Mouse (Mus musculus) layer of hippocampus, adult 2 months (tissue): ENCODE measurements around the gene Slc39a1. TPM values are rescaled to one million over a fixed set of nuclear protein-coding genes. Genes with fewer than 3 reads are reported as not detected.
"Not testable (repeated sequence)": the region's sequence is repeated elsewhere in the genome, so short reads cannot be mapped to it uniquely, and the experiment has no call there.

Source experiments
- DNase-seq, 2 experiments: peaks; one replicate each; pipeline ENCODE4 v3.0.0; 2022; ENCODE audit warnings: low spot score in 2 of 2
- H3K27ac ChIP-seq: fragments of 200-600 bp; 2 replicates; pipeline ENCODE4 v1.8.1; 2022
- H3K4me3 ChIP-seq: fragments of 200-600 bp; 2 replicates; pipeline ENCODE4 v1.8.1; 2022; ENCODE audit warnings: mild to moderate bottlenecking
- CTCF ChIP-seq: fragments of 200-600 bp; conservative IDR thresholded peaks from 2 replicates; pipeline ENCODE4 v1.8.1; 2022; ENCODE audit warnings: antibody characterized with exemption, mild to moderate bottlenecking, moderate library complexity
- microRNA-seq, 2 experiments: library from miRNA; unstranded; fragments of <30 nt; microRNA quantifications; one replicate each; pipeline ENCODE4 v1.2.0; 2021
- total RNA-seq, 2 experiments: library from RNA; stranded (reverse); gene quantifications; 2 replicates each; pipeline ENCODE4 v1.2.3; 2021

Slc39a1 gene
- total RNA-seq, 2 experiments from 2014 or later: 42.5 to 45.5 TPM

GRCm38 (mm10) chr3:90279216-90279615 is 31.2 kb downstream of the Slc39a1 start:
- H3K27ac ChIP-seq: peak overlapping the region; percentile 83; the same call in 1 of the 2 replicates
- TF ChIP-seq CTCF: no peak
- no peak for DNase-seq
- H3K4me3 ChIP-seq: no peak overlapping the region

DNA sequence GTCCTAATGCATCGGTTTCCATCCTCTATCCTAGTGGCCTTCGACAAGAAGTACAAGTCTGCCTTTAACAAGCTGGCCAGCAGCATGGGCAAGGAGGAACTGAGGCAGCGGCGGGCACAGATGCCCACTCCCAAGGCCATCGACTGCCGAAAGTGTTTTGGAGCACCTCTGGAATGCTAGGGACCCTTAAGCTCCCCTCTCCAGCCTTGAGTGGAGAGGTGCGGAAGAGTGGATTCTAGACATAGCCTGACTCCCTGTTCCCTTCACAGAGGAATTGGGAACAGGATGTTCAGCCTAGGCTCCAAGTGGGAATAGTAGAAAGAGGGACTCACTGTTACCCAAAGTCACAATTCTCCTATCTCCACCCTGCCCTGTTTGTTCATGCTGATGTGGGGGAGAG is 31.8 kb downstream of the Slc39a1 start:
- no peak for DNase-seq
- Histone ChIP-seq H3K4me3 (no peak overlapping the region), H3K27ac (peak overlapping the region; percentile 83)
- no peak for TF ChIP-seq CTCF

DNA sequence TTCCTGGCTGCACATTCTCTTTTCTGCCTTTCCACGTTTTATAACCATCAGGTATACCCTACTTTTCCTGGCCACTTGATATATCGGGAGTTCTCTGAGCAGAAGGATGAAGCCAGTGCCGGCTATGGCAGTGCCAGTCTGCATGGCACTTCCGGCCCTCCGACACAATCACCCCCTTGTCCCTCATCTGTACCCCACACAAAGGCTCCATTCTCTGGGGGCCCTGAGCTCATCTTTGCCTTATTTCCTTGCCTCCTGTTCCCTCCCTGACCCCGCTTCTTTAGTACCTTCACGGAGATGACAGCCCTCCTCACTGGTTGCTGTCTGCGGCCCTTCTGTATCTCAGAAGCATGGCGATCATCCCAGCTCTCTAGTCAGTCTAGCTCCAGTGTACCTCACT is 32.7 kb downstream of the Slc39a1 start:
- DNase-seq: peak in 1 of 2 experiments; percentile 25
- Histone ChIP-seq H3K4me3 (no peak overlapping the region), H3K27ac (peak overlapping the region; percentile 83)
- TF ChIP-seq CTCF: no peak

DNA sequence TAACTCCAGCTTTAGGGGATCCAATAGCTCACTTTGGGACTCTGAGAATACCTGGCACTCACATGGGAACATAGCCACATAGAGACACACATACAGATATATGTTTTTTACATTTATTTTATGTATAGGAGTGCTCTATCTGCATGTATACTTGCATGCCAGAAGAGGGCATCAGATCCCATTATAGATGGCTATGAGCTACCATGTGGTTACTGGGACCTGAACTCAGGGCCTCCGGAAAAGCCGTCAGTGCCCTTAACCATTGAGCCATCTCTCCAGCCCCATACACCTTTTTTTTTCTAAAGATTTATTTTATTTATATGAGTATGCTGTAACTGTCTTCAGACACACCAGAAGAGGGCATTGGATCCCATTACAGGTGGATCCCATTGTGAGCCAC is 36.2 kb downstream of the Slc39a1 start:
- Histone ChIP-seq H3K27ac (no peak overlapping the region), H3K4me3 (no peak overlapping the region)
- DNase-seq: no peak
- peak; percentile 40 for TF ChIP-seq CTCF

GRCm38 (mm10) chr3:90289403-90289802 is 41.4 kb downstream of the Slc39a1 start:
- not testable (repeated sequence) for H3K27ac ChIP-seq, H3K4me3 ChIP-seq, DNase-seq

- H3K27ac ChIP-seq: no peak overlapping the region
- no peak for DNase-seq
- TF ChIP-seq CTCF: peak; percentile 65
- H3K4me3 ChIP-seq: no peak overlapping the region
Observed at GRCm38 (mm10) chr3:90290602-90291001, 42.6 kb downstream of the Slc39a1 start.

- no peak for TF ChIP-seq CTCF
- DNase-seq: no peak
- Histone ChIP-seq H3K27ac (peak overlapping the region; percentile 99), H3K4me3 (peak overlapping the region; percentile 68)
Observed at GRCm38 (mm10) chr3:90291982-90292344, 44.0 kb downstream of the Slc39a1 start.

DNA sequence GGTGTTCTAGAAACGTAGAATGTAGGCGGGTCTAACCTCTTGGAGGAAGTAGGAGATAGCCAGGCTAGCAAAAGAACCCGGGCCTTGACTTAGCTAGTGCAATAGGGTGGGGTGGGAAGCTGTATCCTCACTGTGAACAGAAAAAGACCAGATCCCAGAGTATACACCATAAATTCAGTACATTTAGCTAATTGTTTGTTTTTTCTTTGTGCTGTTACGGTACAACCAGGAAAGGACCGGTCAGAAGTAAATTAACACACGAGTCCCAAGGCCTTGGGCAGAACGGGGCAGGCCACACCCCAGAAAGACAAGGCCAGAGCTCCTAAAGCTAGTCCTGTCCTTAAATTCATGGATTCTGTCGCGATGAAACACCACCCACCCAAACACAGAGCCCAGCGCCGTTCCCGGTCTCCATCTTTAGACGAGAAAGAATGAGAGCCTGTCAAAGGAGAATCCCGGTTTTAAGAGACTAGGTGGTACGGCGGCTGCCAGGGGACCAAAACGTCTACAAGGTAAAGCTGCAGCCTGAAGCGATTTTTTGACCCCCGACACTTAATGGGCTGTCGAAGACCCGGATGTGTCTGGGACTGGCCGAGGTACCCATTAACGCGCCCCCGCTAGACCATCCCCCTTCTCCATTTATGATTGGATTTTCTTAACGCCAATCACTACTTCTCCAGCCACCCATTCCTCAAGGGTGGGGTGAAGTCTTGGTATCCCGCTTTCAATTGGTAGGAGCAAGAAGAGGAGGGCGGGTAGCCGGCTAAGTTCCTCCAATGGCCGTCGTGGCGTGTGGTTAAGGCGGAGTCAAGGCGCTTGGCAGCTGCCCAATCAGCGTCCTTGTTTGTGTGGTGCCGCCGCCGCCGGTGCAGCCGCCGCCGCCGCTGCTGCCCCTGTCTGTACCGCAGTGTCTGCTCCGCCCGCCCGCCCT is 44.6 kb downstream of the Slc39a1 start, which contains the start of gene Gatad2b:
Gene Gatad2b (plus strand): TSS at position 834 of the 931 bp plus-strand sequence.
- TF ChIP-seq CTCF: peak; percentile 17
- peak; percentile 100 for DNase-seq
- H3K4me3 ChIP-seq: peak within 1 kb of the TSS; percentile 68
- H3K27ac ChIP-seq: peak within 1 kb of the TSS; percentile 99

GRCm38 (mm10) chr3:90293352-90294063 is 45.5 kb downstream of the Slc39a1 start:
- peak overlapping the region; percentile 68 for H3K4me3 ChIP-seq
- H3K27ac ChIP-seq: peak overlapping the region; percentile 98
- no peak for TF ChIP-seq CTCF
- DNase-seq: peak in 1 of 2 experiments; percentile 41

GRCm38 (mm10) chr3:90294064-90294440 is 46.1 kb downstream of the Slc39a1 start:
- peak overlapping the region; percentile 68 for H3K4me3 ChIP-seq
- peak overlapping the region; percentile 98 for H3K27ac ChIP-seq
- no peak for TF ChIP-seq CTCF
- DNase-seq: no peak

GRCm38 (mm10) chr3:90294651-90295050 is 46.7 kb downstream of the Slc39a1 start:
- DNase-seq: no peak
- Histone ChIP-seq H3K4me3 (peak overlapping the region; percentile 68), H3K27ac (0 out of 2 replicates have a peak overlapping the region, but pooled peaks have one; percentile 98)
- TF ChIP-seq CTCF: no peak

Small RNA genes within 50 kb of the gene (microRNA-seq; reads per million reads assigned to microRNA genes)
- gene Mir7012: 0.32 to 0.55 reads per million in 2 experiments

Other genes starting within 250 kb of the Slc39a1 start
- 10 to 100 TPM; 89.8 to 91.8 TPM for gene Hax1, start 249.4 kb upstream of the Slc39a1 start, total RNA-seq
- 100 to 1,000 TPM in 1 of 2 experiments, 10 to 100 TPM in 1; 89.6 to 101 TPM for gene 4933434E20Rik, start 196.5 kb upstream of the Slc39a1 start, total RNA-seq
- gene Ubap2l, start 195.5 kb upstream of the Slc39a1 start, total RNA-seq: 100 to 1,000 TPM; 173 to 179 TPM
- 100 to 1,000 TPM; 177 to 183 TPM for gene Tpm3, start 175.5 kb upstream of the Slc39a1 start, total RNA-seq
- under 1 TPM; 0.25 to 0.33 TPM for gene Nup210l, start 144.0 kb upstream of the Slc39a1 start, total RNA-seq
- 100 to 1,000 TPM; 995 to 997 TPM for gene Rps27, start 34.5 kb upstream of the Slc39a1 start, total RNA-seq
- gene Rab13, start 34.5 kb upstream of the Slc39a1 start, total RNA-seq: 1 to 10 TPM; 6.2 to 8.8 TPM
- gene Jtb, start 16.6 kb upstream of the Slc39a1 start, total RNA-seq: 10 to 100 TPM; 44.3 to 45.3 TPM
- not detected for gene Creb3l4, start 4.7 kb upstream of the Slc39a1 start, total RNA-seq
- gene Crtc2, start 6.0 kb downstream of the Slc39a1 start, total RNA-seq: 10 to 100 TPM; 38.3 to 49.5 TPM
- 10 to 100 TPM; 33.7 to 35.6 TPM for gene Dennd4b, start 17.0 kb downstream of the Slc39a1 start, total RNA-seq
- 100 to 1,000 TPM; 107 to 108 TPM for gene Gatad2b, start 45.0 kb downstream of the Slc39a1 start, total RNA-seq
- gene Slc27a3, start 141.8 kb downstream of the Slc39a1 start, total RNA-seq: 10 to 100 TPM; 15.0 to 17.2 TPM
- 10 to 100 TPM; 74.1 to 75.4 TPM for gene Ints3, start 185.4 kb downstream of the Slc39a1 start, total RNA-seq
- 1 to 10 TPM; 6.5 to 7.4 TPM for gene Npr1, start 217.7 kb downstream of the Slc39a1 start, total RNA-seq
- gene Ilf2, start 228.0 kb downstream of the Slc39a1 start, total RNA-seq: 10 to 100 TPM; 85.4 to 88.0 TPM
- 10 to 100 TPM; 53.4 to 54.5 TPM for gene Snapin, start 242.9 kb downstream of the Slc39a1 start, total RNA-seq